Mouse (Mus musculus): ENCODE data around the gene Rab22a.
"Not testable (repeated sequence)": the region's sequence is repeated elsewhere in the genome, so short reads cannot be mapped to it uniquely, and the experiment has no call there.

Gene Rab22a

DNA sequence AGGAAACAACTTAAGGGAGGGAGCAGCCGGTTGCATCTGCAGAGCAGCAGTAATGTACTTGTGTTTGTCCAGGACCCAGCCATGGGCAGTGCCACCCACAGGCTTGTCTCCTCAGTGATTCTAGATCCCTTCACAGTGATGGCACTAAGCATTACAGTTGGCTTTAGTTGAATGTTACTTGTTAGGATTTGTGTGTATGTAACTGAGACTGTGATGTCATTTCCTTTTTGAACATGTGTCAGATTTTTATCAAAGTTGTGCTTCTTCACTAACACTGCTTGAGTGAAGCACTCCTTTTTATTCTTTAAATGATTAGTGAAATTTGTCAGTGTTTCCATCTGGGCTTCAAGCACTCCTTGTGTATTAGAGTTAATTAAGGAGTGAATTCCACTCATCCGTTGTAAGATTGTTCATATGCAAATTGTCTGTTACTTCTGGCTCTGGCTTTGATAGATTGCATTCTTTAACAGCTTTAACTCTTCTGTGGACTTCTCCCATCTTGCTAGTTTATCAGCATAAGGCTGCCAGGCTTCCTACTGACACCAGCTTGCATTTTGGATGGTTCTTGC lies 12.9 kb downstream of the Rab22a start:
- DNase-seq = no peak

DNA sequence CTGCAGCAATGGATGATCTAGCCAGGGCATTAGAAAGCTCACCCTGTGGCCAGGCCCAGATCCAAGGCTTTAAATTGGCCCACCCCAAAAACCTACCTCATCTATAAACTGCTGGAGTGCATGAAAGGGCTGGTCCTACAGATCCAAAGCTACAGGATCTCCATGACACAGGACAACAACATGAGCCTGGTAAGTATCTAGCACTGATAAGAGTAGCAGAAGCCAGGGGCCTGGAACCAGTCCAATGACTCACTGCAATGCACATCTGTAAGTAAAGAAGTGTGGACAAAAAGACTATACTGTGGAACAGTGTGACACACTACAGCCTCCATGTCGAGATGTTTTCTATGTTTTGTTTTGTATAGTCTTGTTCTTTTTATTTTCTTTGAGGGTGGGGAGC lies 13.9 kb downstream of the Rab22a start:
- DNase-seq = no peak

DNA sequence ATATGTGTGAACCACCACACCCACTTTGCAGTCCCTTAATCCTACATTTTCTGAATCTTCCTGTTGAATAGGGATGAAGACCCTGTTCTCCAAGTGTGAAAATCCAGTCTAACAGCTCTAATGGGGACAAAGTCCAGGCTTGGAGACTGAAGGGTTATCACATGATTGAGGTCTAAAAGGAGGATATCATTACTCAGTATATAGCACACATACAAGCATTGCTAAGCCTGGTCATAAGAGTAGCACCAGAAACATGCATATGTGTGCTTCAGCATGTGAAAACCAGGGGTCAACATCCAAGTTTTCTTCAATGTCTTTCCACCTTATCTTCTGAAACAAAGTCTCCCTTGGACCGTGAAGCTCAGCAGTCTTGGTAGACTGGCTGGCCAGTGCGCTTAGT lies 19.0 kb downstream of the Rab22a start:
- no peak for DNase-seq

DNA sequence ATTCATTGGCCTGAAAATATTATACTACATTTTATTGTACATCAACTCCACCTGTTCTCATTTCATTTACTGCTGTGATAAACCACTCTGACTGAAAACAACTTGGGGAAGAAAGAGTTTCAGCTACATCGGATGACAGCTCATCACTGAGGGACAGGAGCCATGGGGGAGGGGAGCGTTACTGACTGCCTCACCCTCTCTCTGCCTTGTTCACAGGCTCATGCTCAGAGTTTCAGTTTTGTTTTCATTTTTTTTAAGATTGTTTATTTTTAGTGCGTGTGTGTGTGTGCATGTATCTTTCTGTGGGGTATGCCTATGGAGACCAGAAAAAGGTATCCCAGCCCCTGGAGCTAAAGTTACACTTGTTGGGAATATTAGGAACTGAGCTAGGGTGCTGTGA lies 19.7 kb downstream of the Rab22a start:
- DNase-seq = no peak

DNA sequence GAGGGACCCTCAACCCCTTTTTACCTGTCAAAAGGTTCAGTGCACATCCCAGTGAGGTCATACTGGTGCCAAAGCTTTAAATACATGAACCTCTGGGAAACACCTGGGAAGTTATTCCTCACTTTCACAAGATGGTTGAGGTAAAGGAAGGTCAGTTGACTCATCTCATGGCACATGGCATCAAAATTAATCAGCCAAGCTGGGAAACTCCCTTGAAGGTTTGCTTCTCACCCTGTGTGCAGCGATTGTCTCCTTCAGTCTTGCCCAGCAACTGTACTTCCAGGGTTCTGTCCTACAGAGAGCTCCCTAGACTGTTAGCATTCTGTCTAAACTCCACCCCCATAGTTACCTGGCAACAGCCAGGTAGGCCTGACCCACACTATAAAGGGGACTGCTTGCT lies 20.6 kb downstream of the Rab22a start:
- DNase-seq = no peak

DNA sequence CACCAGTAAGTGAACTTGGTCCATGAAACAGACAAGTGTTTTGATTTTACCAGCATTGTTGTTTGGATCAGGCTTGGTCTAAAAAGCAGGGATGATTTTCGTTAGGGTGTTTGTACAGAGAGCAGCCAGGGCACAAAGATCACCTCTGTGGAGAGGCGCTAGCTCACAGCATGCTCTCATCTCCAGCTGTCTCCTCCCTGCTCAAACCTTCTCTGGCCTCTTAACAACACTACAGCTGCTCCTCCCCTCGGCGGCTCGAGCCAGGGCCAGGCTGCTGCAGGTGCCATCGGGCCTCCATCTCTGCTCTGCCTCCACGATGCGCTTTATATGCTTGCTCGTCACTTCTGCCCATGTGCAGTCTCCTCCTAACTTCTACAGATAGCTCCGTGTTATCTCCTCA lies 23.2 kb downstream of the Rab22a start:
- DNase-seq = no peak

DNA sequence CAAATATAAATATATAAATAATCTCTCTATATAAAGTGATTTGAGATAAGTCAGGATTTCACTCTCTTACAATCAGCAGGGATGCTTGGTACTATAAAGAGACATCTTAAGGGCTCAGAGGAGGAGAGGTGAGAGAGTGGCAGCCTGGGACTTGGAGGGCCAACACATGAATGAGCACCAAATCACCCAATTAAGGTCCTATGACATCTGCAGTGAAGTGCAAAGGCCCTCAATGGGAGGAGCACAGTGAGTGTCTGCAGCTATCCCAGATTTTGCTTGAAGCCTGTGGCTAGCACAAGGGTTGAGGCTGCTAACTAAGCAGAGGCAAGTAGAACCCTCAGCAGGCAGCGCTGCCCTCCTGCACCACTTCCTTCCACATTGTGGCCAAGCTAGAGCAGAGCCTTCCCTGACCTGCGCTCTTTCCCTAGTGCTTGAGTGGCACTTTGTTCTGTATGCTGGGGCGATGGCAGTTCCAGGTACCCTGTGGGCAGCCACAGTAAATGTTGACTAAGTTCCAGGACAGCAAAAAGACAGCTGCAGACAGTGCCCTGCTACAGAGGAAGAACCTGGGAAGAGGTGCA lies 26.3 kb downstream of the Rab22a start:
- DNase-seq = no peak

DNA sequence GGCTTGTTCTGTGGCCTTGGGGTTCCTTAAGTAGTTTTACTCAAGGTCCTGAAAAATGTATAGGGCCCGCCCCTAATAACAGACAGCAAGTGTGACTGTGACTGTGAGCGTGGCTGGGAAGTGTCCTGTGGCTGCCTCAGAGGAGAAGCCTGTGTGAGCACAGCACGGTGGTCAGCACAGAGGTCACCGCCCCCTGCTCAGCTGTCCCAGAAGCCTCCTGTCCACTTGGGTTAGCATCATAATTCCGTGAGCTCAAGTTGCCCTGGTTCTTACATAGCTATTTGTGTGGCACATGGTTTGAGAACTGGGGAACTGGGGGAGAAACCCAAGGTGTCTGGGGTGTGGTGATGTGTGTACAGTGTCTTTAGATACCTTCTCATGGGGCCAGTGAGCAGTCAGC lies 27.8 kb downstream of the Rab22a start:
- DNase-seq = no peak

DNA sequence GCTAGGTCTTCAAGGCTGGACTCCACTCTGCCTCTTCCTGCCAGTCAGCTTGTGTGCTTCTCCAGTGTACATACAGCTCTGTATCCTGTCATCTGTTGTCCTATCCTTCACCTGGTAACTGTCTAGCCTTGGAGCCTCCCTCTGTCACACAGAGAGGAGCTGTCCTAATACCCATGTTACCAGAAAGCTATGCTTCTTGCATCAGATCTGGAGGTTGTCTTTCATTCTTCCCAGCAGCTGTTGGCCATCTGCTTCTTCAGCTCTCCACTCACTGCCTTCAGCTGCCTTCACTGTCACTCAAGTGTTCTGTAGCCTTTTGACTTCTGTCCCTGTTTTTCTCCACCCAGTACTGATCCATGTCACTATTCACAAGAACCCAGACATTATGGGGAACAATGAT lies 30.3 kb downstream of the Rab22a start:
- DNase-seq = no peak

DNA sequence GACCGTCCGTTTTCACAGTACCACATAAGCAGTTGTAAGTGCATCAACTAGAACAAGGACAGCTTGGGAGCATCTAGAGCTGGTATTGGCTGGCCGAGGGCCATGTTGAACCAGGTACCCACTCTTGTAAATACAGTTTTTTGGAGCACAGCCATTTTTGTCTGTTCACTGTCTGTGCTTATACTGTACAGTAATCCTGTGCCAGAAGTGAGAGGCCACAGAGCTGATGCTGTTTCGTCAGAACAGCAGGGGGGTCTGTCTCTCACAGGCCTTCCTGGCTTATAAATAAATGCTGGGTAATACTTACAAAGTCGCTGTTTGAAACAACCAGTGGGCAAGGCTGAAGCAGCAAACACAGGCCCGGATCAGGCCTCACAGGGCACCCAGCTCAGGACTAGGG lies 32.2 kb downstream of the Rab22a start:
- no peak for DNase-seq

DNA sequence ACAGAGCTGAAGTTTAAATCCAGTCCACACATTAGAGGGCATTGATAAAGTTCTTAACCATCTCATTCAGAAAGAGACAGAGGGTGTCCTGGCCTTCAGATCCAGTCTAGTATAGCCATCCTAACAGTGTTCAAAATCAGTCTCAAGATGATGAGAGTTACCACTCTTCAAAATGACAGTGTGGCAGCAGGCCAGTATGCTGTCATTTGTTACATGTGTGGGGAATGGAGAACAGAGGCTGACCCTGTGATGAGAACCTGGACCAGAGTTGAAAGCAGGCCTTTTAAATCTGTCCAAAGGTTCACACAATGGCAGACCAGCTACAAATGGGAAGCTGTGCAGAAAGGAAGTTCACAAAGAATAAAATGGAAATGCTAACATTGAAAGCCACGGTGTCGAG lies 33.1 kb downstream of the Rab22a start:
- no peak for DNase-seq

DNA sequence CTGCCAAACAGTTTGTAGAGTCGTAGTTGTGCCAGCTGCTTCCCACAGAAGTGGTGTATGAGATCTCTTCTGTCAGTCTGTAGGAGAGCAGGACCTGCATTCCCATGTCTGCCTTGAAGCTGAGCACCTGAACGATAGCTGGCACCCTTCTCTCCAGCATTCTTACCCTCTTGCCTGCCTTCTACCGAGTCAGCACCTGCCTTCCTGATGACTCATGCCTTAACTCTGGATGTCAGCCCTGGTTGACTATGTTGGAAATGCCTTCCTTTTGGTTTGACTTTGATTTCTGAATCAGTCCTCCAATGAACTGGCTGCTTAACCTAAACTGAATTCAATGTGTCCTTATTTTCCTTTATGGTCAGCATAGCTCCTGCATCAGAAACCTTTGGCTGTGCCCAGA lies 39.3 kb downstream of the Rab22a start:
- no peak for DNase-seq

DNA sequence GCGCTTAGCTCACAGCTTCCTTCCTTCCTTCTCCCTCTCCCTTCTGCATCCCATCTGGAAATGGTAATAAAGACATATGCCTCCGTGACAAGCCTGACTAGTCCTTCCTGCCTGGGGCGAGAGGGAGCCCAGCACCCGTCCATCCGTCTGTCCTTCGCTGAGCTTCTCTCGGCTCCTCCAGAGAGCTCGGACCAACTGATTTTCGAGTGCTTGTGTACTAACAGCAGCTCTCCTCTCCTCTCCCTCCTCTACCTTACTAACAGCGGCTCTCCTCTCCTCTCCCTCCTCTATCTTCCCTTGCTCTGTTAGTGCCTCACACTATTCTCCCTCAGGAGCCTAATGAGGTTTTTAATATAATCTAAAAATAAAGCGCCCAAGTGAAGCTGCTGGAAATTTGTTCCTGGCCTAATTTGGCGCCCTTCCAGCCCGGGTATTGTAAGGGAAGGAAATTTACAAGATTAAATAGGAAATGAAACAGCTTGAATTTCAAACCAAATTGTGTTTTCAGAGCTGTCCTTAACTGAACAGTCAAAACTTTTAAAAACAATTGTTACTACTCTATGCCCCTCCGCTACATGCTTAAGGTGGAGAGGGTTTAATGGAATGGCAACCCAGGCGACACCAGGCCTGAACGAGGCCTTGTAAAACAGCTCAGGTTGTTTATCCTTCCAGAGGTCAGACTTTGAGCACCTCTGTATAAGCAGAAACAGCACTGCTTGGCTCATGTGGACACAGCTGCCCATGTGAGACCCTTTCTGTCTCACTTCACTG lies 42.7 kb downstream of the Rab22a start:
- peak; percentile 11 for DNase-seq

DNA sequence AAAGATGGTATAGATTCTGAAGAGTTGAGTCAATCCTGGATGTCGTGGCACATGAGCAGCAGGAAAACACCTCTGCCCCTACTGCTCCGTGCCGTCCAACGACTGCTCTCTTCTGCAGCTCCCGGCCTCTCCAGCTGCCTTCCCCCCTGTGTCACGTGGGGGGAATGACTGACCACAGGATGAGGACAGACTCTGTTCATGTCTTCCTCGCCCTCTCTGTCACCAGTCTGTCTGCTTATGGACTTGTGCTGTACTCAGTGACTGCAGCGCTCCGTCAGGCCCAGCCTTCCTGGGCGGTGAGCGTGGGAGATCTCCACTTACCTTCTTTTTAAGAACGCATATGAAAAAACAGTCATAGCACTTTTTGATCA lies 43.3 kb downstream of the Rab22a start:
- no peak for DNase-seq

DNA sequence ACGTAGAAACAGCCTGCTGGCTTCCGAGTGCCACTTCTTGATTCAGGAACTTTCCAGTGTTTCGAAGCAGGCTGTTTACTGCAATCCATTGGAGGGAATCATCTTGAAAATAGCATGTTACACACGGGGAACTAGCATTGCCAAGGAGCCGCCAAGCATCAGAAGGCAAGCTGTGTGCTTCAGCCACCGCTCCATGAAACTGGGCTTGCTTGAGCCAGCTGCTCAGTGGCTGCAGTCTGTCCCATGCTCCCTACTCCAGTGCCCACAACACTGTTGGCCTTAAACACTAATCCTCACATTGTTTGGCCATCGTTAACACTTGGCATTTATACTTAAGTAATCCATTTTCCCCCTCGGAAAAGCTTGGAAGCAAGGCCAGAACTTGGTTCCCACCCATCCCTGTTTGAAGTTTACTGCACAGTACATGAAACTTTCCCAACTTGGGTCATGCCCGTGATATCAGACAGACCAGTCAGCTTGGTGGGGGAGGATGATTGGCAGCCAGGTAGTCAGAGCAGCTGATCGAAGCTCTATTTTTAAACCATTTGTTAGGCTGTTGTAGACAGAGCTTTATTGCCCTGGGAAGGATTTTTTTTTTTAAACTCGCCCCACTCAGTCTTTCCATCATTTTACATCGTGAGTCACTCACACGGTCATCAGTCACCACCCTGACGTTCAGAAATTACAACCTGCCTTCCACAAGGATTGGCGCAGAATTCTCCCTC lies 46.4 kb downstream of the Rab22a start:
- no peak for DNase-seq

DNA sequence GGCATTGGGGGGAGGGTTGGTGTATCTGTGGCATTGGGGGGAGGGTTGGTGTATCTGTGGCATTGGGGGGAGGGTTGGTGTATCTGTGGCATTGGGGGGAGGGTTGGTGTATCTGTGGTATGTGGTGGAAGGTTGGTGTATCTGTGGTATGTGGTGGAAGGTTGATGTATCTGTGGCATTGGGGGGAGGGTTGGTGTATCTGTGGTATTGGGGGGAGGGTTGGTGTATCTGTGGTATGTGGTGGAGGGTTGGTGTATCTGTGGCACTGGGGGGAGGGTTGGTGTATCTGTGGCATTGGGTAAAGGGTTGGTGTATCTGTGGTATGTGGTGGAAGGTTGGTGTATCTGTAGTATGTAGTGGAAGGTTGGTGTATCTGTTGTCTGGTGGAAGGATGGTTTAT lies 48.1 kb downstream of the Rab22a start:
- not testable (repeated sequence) for DNase-seq

DNA sequence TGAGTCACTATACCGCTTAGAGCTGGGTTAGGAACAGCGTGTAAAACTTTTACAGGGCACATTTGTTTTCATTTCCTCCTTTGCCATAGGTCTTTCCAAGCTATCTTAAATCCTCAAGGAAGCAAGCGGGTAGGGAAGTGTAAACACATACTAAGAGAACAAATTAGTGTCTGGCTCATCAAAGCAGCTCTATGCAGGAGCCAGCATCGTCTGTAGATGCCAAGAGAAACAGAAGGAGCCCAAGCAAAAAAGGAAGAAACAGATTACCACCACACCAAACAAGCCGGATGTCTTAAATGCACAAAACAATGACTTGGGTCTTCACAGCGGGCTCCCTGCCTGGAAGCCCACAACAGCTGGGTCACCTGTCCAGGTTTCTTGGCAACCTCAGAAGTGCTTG lies 50.6 kb downstream of the Rab22a start:
- no peak for DNase-seq

DNA sequence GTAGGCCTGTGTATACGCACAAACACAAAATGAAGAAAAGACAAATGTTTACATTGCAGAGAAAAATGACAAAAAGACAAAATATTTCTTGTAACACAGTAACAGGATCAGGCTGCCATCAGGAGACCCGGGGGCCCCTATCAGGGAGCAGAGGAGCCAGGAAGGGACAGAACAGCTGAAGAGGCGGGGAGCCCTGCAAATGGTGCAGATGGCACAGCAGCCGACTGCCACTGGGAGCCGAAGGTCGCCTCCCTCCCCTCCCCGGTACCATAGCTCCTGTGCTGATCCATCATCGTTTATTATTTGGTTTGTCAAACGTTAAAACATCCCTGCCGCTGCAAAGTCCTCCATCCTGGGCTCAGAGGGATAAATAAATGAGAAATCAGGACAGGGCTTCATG lies 53.1 kb downstream of the Rab22a start:
- DNase-seq = no peak

DNA sequence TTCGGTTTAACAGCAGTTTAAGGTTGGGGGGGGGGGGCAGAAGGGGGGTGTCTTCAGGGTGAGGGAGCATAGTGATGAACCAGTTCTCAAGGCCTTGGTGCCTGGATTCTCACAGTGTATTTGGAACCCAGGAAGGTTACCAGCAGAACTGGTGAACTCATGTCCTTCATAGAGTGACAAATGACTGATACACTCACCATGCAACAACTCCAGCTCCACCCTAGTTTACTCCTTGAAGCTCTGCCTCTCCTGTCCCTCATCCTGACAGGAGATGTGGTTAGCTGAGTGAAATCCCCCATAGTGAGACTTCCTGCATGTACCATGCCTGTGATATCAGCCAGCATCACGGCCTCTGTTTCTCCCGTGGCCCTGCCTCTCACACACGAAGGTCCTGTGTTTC lies 53.7 kb downstream of the Rab22a start:
- no peak for DNase-seq

DNA sequence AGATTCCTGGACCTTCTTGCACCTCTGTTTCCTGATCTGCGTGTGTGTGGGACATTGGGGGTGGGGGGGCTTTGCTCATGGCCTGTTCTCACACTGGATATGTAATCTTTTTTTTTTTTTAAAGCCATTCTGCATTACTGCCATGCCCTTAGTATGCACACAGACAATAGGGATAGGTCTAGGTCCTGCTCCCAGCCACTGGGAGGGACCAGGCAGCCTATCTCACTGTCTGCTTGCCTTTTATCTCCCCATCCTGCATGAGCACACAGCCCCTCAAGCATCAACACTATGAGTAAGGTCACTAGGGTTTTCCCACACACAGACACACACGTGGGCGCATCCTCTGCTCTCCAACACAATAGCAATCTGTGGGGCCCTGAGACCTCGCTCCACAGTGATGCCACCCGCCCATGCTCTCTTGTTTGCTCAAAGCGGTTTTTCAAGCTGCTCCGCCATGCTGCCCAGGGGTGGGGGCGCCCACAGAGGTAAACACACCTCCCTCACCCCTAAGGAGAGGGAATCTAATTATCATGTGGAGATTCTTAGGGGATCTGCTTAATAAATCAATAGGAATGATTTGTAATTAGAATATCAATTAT lies 55.2 kb downstream of the Rab22a start:
- no peak for DNase-seq

DNA sequence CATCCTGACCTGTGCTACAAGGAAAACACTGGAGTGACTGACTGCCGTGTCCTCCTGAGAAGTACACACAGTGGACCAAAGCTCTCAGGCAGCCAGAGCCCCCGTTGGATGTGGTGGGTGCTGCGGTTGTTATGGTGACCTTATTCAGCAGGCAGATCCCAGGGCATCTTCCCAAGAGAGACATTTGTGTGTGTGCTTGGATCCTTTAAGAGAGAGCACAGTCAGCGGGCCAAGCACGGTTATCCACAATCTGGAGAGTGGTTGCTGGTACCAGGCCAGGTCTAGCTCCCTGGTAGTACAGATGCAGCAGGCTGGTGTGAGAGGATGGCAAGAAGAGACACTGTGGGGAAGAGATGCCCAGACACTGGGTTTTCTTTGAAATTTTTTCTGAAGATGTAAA lies 57.4 kb downstream of the Rab22a start:
- DNase-seq = no peak

DNA sequence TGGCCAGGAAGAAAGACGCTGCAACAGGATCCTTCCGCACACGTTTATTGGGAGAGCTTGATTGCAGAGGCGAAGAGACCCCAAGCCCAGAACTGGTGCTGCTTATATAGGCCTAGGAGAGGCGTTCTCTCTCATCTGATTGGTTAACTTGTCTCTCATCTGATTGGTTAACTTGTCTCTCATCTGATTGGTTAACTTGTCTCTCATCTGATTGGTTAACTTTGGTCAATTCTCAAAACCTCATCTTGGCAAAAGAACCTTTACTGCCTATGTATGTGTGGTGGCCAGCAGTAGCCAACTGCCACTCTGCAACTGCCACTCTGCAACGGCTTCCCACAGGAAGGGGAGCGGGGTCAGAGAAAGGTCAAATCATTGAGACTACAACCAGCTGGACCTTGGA lies 59.6 kb downstream of the Rab22a start, which contains the start of gene 1700010B08Rik:
Gene 1700010B08Rik (plus strand): TSS at position 301 of the 400 bp plus-strand sequence.
- DNase-seq = not testable (repeated sequence)

DNA sequence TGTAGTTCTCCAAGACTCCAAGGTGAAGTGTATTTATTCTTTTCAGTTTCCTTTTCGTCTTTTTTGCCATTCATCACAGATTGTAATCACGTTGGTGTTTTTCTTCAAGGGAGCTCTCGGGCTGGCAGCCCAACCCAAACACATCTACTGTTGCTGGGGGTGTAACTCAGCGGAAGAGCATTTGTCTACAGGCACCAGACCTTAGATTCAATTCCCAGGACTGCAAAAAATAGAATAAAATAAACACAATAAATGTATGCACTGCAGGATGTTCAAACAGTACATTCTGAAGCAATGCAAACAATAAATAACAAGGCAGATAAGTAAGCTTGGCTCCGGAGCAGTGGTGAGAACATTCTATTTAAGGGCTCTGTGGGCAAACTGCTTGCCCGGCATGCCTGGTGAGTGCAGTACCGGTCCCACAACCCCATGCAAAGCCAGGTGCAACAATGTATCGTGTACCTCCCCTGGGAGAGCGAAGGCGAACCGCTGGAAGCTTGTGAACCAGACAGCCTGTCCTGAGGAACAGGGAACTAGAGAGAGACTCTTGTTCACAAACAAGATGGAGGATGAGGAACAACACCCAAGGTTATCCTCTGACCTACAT lies 62.8 kb downstream of the Rab22a start:
- no peak for DNase-seq
